Mouse (Mus musculus) cerebellum, adult 2 months (tissue): ENCODE data around the gene Meis2. TPM values are rescaled to one million over a fixed set of nuclear protein-coding genes. Genes with fewer than 3 reads are reported as not detected.

Experiments used
- DNase-seq, 2 experiments: peaks; one replicate each; pipeline ENCODE4 v3.0.0; 2021
- H3K27ac ChIP-seq: fragments of 200-500 bp; 2 replicates; pipeline ENCODE4 v1.5.1; 2012; ENCODE audit warnings: low read length, control low read depth, inconsistent platforms; ENCODE audit not compliant: insufficient read depth
- H3K27me3 ChIP-seq: fragments of 200-500 bp; 2 replicates; pipeline ENCODE4 v1.6.1; 2012; ENCODE audit warnings: inconsistent platforms, mild to moderate bottlenecking, low read length, moderate library complexity; ENCODE audit not compliant: control insufficient read depth, insufficient read depth
- H3K4me1 ChIP-seq: fragments of 200-500 bp; 2 replicates; pipeline ENCODE4 v1.6.1; 2011; ENCODE audit warnings: low read length; ENCODE audit not compliant: control insufficient read depth, insufficient read depth
- H3K4me3 ChIP-seq: fragments of 200-500 bp; replicated peaks from 2 replicates; pipeline ENCODE3; 2011; ENCODE audit warnings: mild to moderate bottlenecking, low read depth, low read length, control low read depth; ENCODE audit not compliant: insufficient read depth
- CTCF ChIP-seq: fragments of 200-500 bp; IDR thresholded peaks from 2 replicates; pipeline ENCODE4 v1.5.1; 2011; ENCODE audit warnings: low read depth, mild to moderate bottlenecking, control low read depth, low read length, moderate library complexity, borderline replicate concordance; ENCODE audit not compliant: insufficient read depth
- POLR2A ChIP-seq: fragments of 200-500 bp; IDR thresholded peaks from 2 replicates; pipeline ENCODE4 v1.6.1; 2011; ENCODE audit warnings: low read length, control low read depth, borderline replicate concordance; ENCODE audit not compliant: insufficient read depth
- WGBS: fragments of 180-500 bp; shearing (Covaris S2); methylation state at CpG from one replicate; pipeline ENCODE4 v1.1.7; 2018; 5-methylcytosine and 5-hydroxymethylcytosine counted together
- polyA plus RNA-seq: library from polyadenylated mRNA; depleted of rRNA; stranded (reverse); fragments of >200 nt; gene quantifications from 2 replicates; pipeline ENCODE4 v1.2.3, GENCODE M21; 2012

Meis2 gene
- polyA plus RNA-seq, 1 experiment, result 58.7 TPM

GRCm38 (mm10) chr2:115964911-115965310 is 100.7 kb downstream of the Meis2 start:
- DNase-seq, result no peak
- Histone ChIP-seq H3K4me3 (no peak overlapping the region), H3K27me3 (no peaks in the 10 kb centered on the region; the same call in 1 of the 2 replicates), H3K4me1 (no peaks in the 10 kb centered on the region), H3K27ac (no peak overlapping the region)
- no peak for TF ChIP-seq POLR2A
- WGBS, result 69% methylated on average over 3 of the region's 3 CpGs

GRCm38 (mm10) chr2:115963293-115963835 is 102.3 kb downstream of the Meis2 start:
- Histone ChIP-seq H3K27ac (no peak overlapping the region), H3K4me1 (no peaks in the 10 kb centered on the region), H3K4me3 (no peak overlapping the region), H3K27me3 (no peaks in the 10 kb centered on the region; the same call in 1 of the 2 replicates)
- DNase-seq, result no peak
- whole genome bisulfite sequencing, result 18% methylated on average over 5 of the region's 5 CpGs
- no peak for TF ChIP-seq CTCF
- no peak for TF ChIP-seq POLR2A

- Histone ChIP-seq H3K4me1 (no peaks in the 10 kb centered on the region), H3K4me3 (no peak overlapping the region), H3K27ac (no peak overlapping the region), H3K27me3 (no peaks in the 10 kb centered on the region; the same call in 1 of the 2 replicates)
- DNase-seq, result no peak
- TF ChIP-seq CTCF (no peak), POLR2A (no peak)
- WGBS, result 80% methylated on average over 3 of the region's 3 CpGs
Measured at GRCm38 (mm10) chr2:115962728-115963127, 102.9 kb downstream of the Meis2 start.

DNA sequence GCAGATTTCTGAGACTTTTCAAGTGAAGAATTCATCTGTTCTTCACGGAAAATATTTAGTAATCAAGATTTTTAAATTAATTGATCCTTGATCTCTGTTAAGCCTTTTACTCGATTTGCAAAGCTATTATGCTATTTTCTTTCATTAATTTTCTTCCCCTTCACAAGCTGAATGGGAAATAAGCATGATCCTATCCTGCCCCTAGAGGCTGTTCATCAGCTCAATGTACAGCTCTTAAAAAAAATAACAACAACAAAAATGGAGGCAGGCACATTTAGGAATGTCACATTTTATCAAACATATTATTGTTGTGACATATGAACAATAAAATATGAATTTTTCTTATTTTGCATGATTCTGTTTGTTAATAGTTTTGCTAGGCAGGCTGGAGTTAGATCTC is 103.5 kb downstream of the Meis2 start:
- no peak for DNase-seq
- Histone ChIP-seq H3K27ac (no peak overlapping the region), H3K4me1 (no peaks in the 10 kb centered on the region), H3K4me3 (no peak overlapping the region), H3K27me3 (no peaks in the 10 kb centered on the region; the same call in 1 of the 2 replicates)
- WGBS, result 68% methylated on average over 2 of the region's 2 CpGs
- TF ChIP-seq CTCF, result no peak

DNA sequence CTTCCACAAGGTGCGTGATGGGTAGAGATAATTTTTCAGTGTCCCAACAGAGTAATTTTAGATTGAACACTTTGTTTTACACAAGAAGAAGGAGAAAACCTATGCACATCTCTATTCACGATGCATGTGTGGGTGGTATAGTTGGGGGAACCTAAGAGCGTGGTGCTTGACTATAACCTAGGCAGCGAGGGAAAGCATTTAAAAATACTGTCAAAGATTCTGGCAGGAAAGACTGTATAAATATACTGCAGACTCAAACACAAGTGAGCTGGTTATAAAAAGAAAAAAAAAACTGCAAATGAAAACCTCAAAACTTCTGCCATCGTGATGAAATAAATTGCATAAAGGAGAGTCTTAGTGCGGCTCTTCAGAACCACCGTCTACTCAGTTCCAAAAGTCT is 105.0 kb downstream of the Meis2 start:
- no peak overlapping the region for H3K4me3 ChIP-seq
- H3K27ac ChIP-seq, result no peak overlapping the region
- DNase-seq, result no peak
- no peak for TF ChIP-seq POLR2A
- TF ChIP-seq CTCF, result no peak
- H3K4me1 ChIP-seq, result no peaks in the 10 kb centered on the region
- H3K27me3 ChIP-seq, result no peaks in the 10 kb centered on the region; the same call in 1 of the 2 replicates
- 91% methylated on average over 7 of the region's 7 CpGs for WGBS

- WGBS, result 91% methylated on average over 2 of the region's 2 CpGs
- TF ChIP-seq POLR2A (no peak), CTCF (no peak)
Measured at GRCm38 (mm10) chr2:115956786-115957185, 108.9 kb downstream of the Meis2 start.

GRCm38 (mm10) chr2:115950645-115951044 is 115.0 kb downstream of the Meis2 start:
- TF ChIP-seq POLR2A, result no peak
- no peak for TF ChIP-seq CTCF
- Histone ChIP-seq H3K4me1 (no peaks in the 10 kb centered on the region), H3K4me3 (no peak overlapping the region), H3K27ac (no peak overlapping the region), H3K27me3 (no peaks in the 10 kb centered on the region)
- DNase-seq, result no peak
- 48% methylated on average over 3 of the region's 3 CpGs for WGBS

More at GRCm38 (mm10) chr2:115956786-115957185, 108.9 kb downstream of the Meis2 start:
- no peaks in the 10 kb centered on the region; the same call in 1 of the 2 replicates for H3K27me3 ChIP-seq
- no peak overlapping the region for H3K27ac ChIP-seq
- DNase-seq, result no peak
- H3K4me1 ChIP-seq, result no peaks in the 10 kb centered on the region
- no peak overlapping the region for H3K4me3 ChIP-seq

GRCm38 (mm10) chr2:115948630-115949426 is 116.8 kb downstream of the Meis2 start:
- TF ChIP-seq CTCF (no peak), POLR2A (no peak)
- H3K27ac ChIP-seq, result no peak overlapping the region
- no peak for DNase-seq
- no peaks in the 10 kb centered on the region for H3K4me1 ChIP-seq
- no peak overlapping the region for H3K4me3 ChIP-seq
- no peaks in the 10 kb centered on the region for H3K27me3 ChIP-seq
- WGBS, result 92% methylated on average over 7 of the region's 7 CpGs
